Mouse (Mus musculus): ENCODE results near the gene Vmn1r217. TPM values are rescaled to one million over a fixed set of nuclear protein-coding genes. Genes with fewer than 3 reads are reported as not detected.
"Not testable (repeated sequence)": the region's sequence is repeated elsewhere in the genome, so short reads cannot be mapped to it uniquely, and the experiment has no call there.

Gene Vmn1r217
- polyA plus RNA-seq (2012; rRNA removed) = not detected in 2 replicates

GRCm38 (mm10) chr13:23118126-23118525, at the start of gene Vmn1r217:
Gene Vmn1r217, minus strand, starts transcription at chr13:23118226.
- DNase-seq (ENCODE audit: low read depth) = not testable (repeated sequence)

GRCm38 (mm10) chr13:23166471-23166870, 48.4 kb upstream of the Vmn1r217 start:
- DNase-seq (ENCODE audit: low read depth) = not testable (repeated sequence)

- DNase-seq (ENCODE audit: low read depth) = no peak
- TF ChIP-seq POLR2A (IDR thresholded peaks at IDR 0.05; ENCODE audit: borderline replicate concordance, extremely low read depth, insufficient read depth, insufficient read length, poor library complexity, severe bottlenecking) (no peak), CTCF (IDR thresholded peaks at IDR 0.05; ENCODE audit: borderline replicate concordance, extremely low read depth, insufficient read depth, insufficient read length) (no peak)
Observed at GRCm38 (mm10) chr13:23159012-23159411, 41.0 kb upstream of the Vmn1r217 start, which contains the start of gene Vmn1r219. Gene Vmn1r219, plus strand, starts transcription at chr13:23159312.

DNA sequence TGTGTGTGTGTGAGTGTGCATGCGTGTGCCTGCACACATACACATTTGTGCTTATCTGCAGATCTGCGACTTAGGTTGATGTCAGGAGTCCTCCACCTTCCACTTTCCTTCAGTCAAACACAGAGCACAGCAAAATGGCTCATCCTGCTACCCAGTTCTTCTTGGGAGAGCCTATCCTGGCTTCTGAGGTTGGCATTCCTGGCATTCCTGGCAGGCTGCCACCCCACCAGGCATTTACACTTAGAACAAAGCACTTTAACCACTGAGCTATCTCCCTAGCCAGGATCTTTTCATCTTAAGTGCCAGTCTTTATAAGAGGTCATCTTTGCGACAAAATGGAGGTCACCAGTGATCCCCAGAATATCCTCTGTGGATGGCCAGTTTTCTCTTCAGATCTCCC, 39.8 kb upstream of the Vmn1r217 start:
- peak; percentile 65 for DNase-seq (ENCODE audit: low read depth)
- TF ChIP-seq POLR2A (IDR thresholded peaks at IDR 0.05; ENCODE audit: borderline replicate concordance, extremely low read depth, insufficient read depth, insufficient read length, poor library complexity, severe bottlenecking) (no peak), CTCF (IDR thresholded peaks at IDR 0.05; ENCODE audit: borderline replicate concordance, extremely low read depth, insufficient read depth, insufficient read length) (no peak)

GRCm38 (mm10) chr13:23138880-23139279, 20.9 kb upstream of the Vmn1r217 start:
- no peak for TF ChIP-seq CTCF (IDR thresholded peaks at IDR 0.05; ENCODE audit: borderline replicate concordance, extremely low read depth, insufficient read depth, insufficient read length)
- peak; percentile 80 for DNase-seq (ENCODE audit: low read depth)

DNA sequence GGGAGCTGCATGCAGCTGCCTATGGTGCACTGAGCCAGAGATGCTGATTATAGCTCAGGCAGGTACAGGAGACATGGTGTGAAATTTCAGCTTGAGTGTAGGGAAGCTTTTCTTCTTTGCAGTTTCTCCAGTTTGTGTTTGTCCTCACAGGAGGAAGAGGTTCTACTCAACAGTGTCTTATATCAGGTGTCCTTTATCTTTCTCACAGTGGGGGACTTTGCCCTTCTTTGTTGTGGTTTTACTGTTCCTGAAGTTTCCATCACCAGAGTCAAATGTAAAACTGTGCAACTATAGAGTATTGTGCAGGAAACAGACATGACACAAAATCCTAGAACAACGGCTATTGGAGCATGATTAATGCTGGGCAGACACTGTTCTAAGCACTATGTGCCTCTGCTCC, 15.5 kb upstream of the Vmn1r217 start:
- TF ChIP-seq POLR2A (IDR thresholded peaks at IDR 0.05; ENCODE audit: borderline replicate concordance, extremely low read depth, insufficient read depth, insufficient read length, poor library complexity, severe bottlenecking) (no peak), CTCF (IDR thresholded peaks at IDR 0.05; ENCODE audit: borderline replicate concordance, extremely low read depth, insufficient read depth, insufficient read length) (no peak)
- DNase-seq (ENCODE audit: low read depth) = no peak

GRCm38 (mm10) chr13:23133099-23133498, 15.1 kb upstream of the Vmn1r217 start, which contains the start of gene Vmn1r218:
Gene Vmn1r218, plus strand, starts transcription at chr13:23133155.
- TF ChIP-seq CTCF (IDR thresholded peaks at IDR 0.05; ENCODE audit: borderline replicate concordance, extremely low read depth, insufficient read depth, insufficient read length) = no peak
- TF ChIP-seq POLR2A (IDR thresholded peaks at IDR 0.05; ENCODE audit: borderline replicate concordance, extremely low read depth, insufficient read depth, insufficient read length, poor library complexity, severe bottlenecking) = no peak
- peak; percentile 1 for DNase-seq (ENCODE audit: low read depth)

GRCm38 (mm10) chr13:23120611-23121010, 2.6 kb upstream of the Vmn1r217 start:
- DNase-seq (ENCODE audit: low read depth) = no peak
- TF ChIP-seq CTCF (IDR thresholded peaks at IDR 0.05; ENCODE audit: borderline replicate concordance, extremely low read depth, insufficient read depth, insufficient read length) (no peak), POLR2A (IDR thresholded peaks at IDR 0.05; ENCODE audit: borderline replicate concordance, extremely low read depth, insufficient read depth, insufficient read length, poor library complexity, severe bottlenecking) (no peak)

DNA sequence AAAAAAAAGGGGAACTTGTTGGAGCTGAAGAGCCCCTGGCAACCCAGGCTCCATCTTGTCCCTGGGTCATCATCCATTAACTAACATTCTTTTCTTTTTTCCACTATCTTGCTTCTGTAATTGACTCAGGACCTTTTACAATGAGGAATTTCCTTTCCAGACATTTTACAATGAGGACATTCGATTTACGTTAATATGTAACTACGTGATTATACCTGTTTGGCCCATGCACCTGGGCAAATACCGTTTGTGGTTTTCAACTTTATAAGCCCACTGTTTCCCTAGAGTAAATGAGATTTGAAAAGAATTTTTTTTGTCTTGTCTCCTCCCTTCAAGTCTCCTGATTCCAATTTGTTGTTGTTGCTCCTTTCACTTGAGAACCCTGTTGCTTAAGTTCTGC, 23.6 kb downstream of the Vmn1r217 start:
- TF ChIP-seq POLR2A (IDR thresholded peaks at IDR 0.05; ENCODE audit: borderline replicate concordance, extremely low read depth, insufficient read depth, insufficient read length, poor library complexity, severe bottlenecking) (no peak), CTCF (IDR thresholded peaks at IDR 0.05; ENCODE audit: borderline replicate concordance, extremely low read depth, insufficient read depth, insufficient read length) (no peak)
- no peak for DNase-seq (ENCODE audit: low read depth)

DNA sequence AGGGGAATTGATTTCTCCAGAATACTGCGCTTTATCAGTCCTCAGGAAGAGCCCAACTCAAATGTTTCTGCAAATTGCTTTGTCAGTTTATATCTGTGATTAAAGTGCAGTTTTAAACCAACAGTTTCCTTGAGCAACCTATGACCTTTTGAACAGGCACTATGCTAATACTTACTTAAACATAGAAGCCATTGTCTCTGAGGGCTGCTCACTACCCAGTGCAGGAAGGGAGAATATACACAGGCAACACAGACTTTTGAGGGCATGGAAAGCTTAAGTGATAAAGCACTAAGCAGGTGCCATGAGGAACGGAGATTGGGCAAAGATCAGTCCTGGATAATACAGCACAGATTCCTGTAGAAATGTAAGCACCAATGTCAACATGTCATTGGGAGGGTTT, 48.7 kb downstream of the Vmn1r217 start:
- TF ChIP-seq POLR2A (IDR thresholded peaks at IDR 0.05; ENCODE audit: borderline replicate concordance, extremely low read depth, insufficient read depth, insufficient read length, poor library complexity, severe bottlenecking) (no peak), CTCF (IDR thresholded peaks at IDR 0.05; ENCODE audit: borderline replicate concordance, extremely low read depth, insufficient read depth, insufficient read length) (no peak)
- DNase-seq (ENCODE audit: low read depth) = no peak

- TF ChIP-seq POLR2A (IDR thresholded peaks at IDR 0.05; ENCODE audit: borderline replicate concordance, extremely low read depth, insufficient read depth, insufficient read length, poor library complexity, severe bottlenecking) (no peak), CTCF (IDR thresholded peaks at IDR 0.05; ENCODE audit: borderline replicate concordance, extremely low read depth, insufficient read depth, insufficient read length) (no peak)
Observed at GRCm38 (mm10) chr13:23067725-23068124, 50.3 kb downstream of the Vmn1r217 start, which contains the start of gene Vmn1r215. Gene Vmn1r215, plus strand, starts transcription at chr13:23068025.

GRCm38 (mm10) chr13:23057778-23058177, 60.2 kb downstream of the Vmn1r217 start:
- peak; percentile 0 for DNase-seq (ENCODE audit: low read depth)
- TF ChIP-seq CTCF (IDR thresholded peaks at IDR 0.05; ENCODE audit: borderline replicate concordance, extremely low read depth, insufficient read depth, insufficient read length) = no peak
- no peak for TF ChIP-seq POLR2A (IDR thresholded peaks at IDR 0.05; ENCODE audit: borderline replicate concordance, extremely low read depth, insufficient read depth, insufficient read length, poor library complexity, severe bottlenecking)

More at GRCm38 (mm10) chr13:23067725-23068124, 50.3 kb downstream of the Vmn1r217 start, which contains the start of gene Vmn1r215:
- no peak for DNase-seq (ENCODE audit: low read depth)

Other genes with a start within 250 kb of the Vmn1r217 start
- gene Vmn1r212, start 234.0 kb downstream of the Vmn1r217 start, polyA plus RNA-seq (2012; rRNA removed) = not detected in 2 replicates
- gene Vmn1r213, start 110.6 kb downstream of the Vmn1r217 start, polyA plus RNA-seq (2012; rRNA removed) = not detected in 2 replicates
- not detected in 2 replicates for gene Vmn1r214, start 87.8 kb downstream of the Vmn1r217 start, polyA plus RNA-seq (2012; rRNA removed)
- gene Vmn1r215, start 50.2 kb downstream of the Vmn1r217 start, polyA plus RNA-seq (2012; rRNA removed) = not detected in 2 replicates
- gene Vmn1r218, start 14.9 kb upstream of the Vmn1r217 start, polyA plus RNA-seq (2012; rRNA removed) = not detected in 2 replicates
- not detected in 2 replicates for gene Vmn1r219, start 41.1 kb upstream of the Vmn1r217 start, polyA plus RNA-seq (2012; rRNA removed)
- not detected in 2 replicates for gene Vmn1r220, start 69.7 kb upstream of the Vmn1r217 start, polyA plus RNA-seq (2012; rRNA removed)
- gene Vmn1r221, start 95.9 kb upstream of the Vmn1r217 start, polyA plus RNA-seq (2012; rRNA removed) = not detected in 2 replicates
- not detected in 2 replicates for gene Vmn1r222, start 117.7 kb upstream of the Vmn1r217 start, polyA plus RNA-seq (2012; rRNA removed)
- not detected in 2 replicates for gene Vmn1r223, start 128.9 kb upstream of the Vmn1r217 start, polyA plus RNA-seq (2012; rRNA removed)

Measured in brain, embryonic 14.5 days (tissue).